Mouse (Mus musculus) frontal cortex, postnatal 36 days (tissue): ENCODE measurements around the gene Thrap3.
"Not testable (repeated sequence)": the region's sequence is repeated elsewhere in the genome, so short reads cannot be mapped to it uniquely, and the experiment has no call there.

Experiments used
- DNase-seq, 2 experiments: peaks; one replicate each; pipeline ENCODE4 v3.0.0; 2022; ENCODE audit warnings: low spot score in 2 of 2

The Thrap3 gene

GRCm38 (mm10) chr4:126219540-126219939 is 17.0 kb upstream of the Thrap3 start:
- DNase-seq = not testable (repeated sequence)

- no peak for DNase-seq
Observed at GRCm38 (mm10) chr4:126217771-126218170, 15.2 kb upstream of the Thrap3 start.

- no peak for DNase-seq
Observed at GRCm38 (mm10) chr4:126207081-126207480, 4.5 kb upstream of the Thrap3 start.

- no peak for DNase-seq
Observed at GRCm38 (mm10) chr4:126205386-126205785, 2.8 kb upstream of the Thrap3 start.

GRCm38 (mm10) chr4:126204661-126205230 is 2.2 kb upstream of the Thrap3 start:
- DNase-seq = no peak

- DNase-seq = no peak
Observed at GRCm38 (mm10) chr4:126204016-126204415, 1.5 kb upstream of the Thrap3 start.

GRCm38 (mm10) chr4:126203336-126203895 is 856 bp upstream of the Thrap3 start:
- DNase-seq = no peak

GRCm38 (mm10) chr4:126201514-126202302 is 852 bp downstream of the Thrap3 start:
- peak in 1 of 2 experiments; percentile 18 for DNase-seq

- no peak for DNase-seq
Observed at GRCm38 (mm10) chr4:126200656-126201055, 1.9 kb downstream of the Thrap3 start.

- DNase-seq = no peak
Observed at GRCm38 (mm10) chr4:126200036-126200435, 2.5 kb downstream of the Thrap3 start.

GRCm38 (mm10) chr4:126199556-126199955 is 3.0 kb downstream of the Thrap3 start:
- DNase-seq = no peak

GRCm38 (mm10) chr4:126197485-126197884 is 5.1 kb downstream of the Thrap3 start:
- DNase-seq = no peak

- DNase-seq = no peak
Observed at GRCm38 (mm10) chr4:126194916-126195315, 7.6 kb downstream of the Thrap3 start.

- DNase-seq = no peak
Observed at GRCm38 (mm10) chr4:126194216-126194615, 8.3 kb downstream of the Thrap3 start.

GRCm38 (mm10) chr4:126190636-126191035 is 11.9 kb downstream of the Thrap3 start:
- no peak for DNase-seq

- no peak for DNase-seq
Observed at GRCm38 (mm10) chr4:126187096-126187495, 15.5 kb downstream of the Thrap3 start.

GRCm38 (mm10) chr4:126183034-126183433 is 19.5 kb downstream of the Thrap3 start:
- no peak for DNase-seq

GRCm38 (mm10) chr4:126181170-126181957 is 21.2 kb downstream of the Thrap3 start:
- peak in 1 of 2 experiments; percentile 58 for DNase-seq

- DNase-seq = not testable (repeated sequence)
Observed at GRCm38 (mm10) chr4:126175980-126176379, 26.6 kb downstream of the Thrap3 start.

GRCm38 (mm10) chr4:126173800-126174199 is 28.8 kb downstream of the Thrap3 start:
- DNase-seq = no peak

GRCm38 (mm10) chr4:126170737-126171136 is 31.8 kb downstream of the Thrap3 start:
- not testable (repeated sequence) for DNase-seq

GRCm38 (mm10) chr4:126168851-126169250 is 33.7 kb downstream of the Thrap3 start:
- no peak for DNase-seq
